Mouse (Mus musculus) cortical plate, adult 2 months (tissue): ENCODE results near the gene Ube2n. TPM values are rescaled to one million over a fixed set of nuclear protein-coding genes. Genes with fewer than 3 reads are reported as not detected.

Source experiments
- H3K27ac ChIP-seq: fragments of 200-500 bp; 2 replicates; pipeline ENCODE4 v1.5.1; 2012; ENCODE audit warnings: low read length, control low read depth, inconsistent platforms; ENCODE audit not compliant: insufficient read depth
- H3K4me1 ChIP-seq: fragments of 200-500 bp; 2 replicates; pipeline ENCODE4 v1.6.1; 2011; ENCODE audit warnings: low read length; ENCODE audit not compliant: control insufficient read depth, insufficient read depth
- H3K4me3 ChIP-seq: fragments of 200-500 bp; 2 replicates; pipeline ENCODE4 v1.5.1; 2011; ENCODE audit warnings: mild to moderate bottlenecking, low read length, control low read depth; ENCODE audit not compliant: insufficient read depth
- CTCF ChIP-seq: fragments of 200-500 bp; IDR thresholded peaks from 2 replicates; pipeline ENCODE4 v1.5.1; 2011; ENCODE audit warnings: mild to moderate bottlenecking, control low read depth, low read length; ENCODE audit not compliant: insufficient read depth; ENCODE audit errors: extremely low read depth
- POLR2A ChIP-seq: fragments of 200-500 bp; IDR thresholded peaks from 2 replicates; pipeline ENCODE4 v1.6.1; 2011; ENCODE audit warnings: mild to moderate bottlenecking, low read length, control low read depth; ENCODE audit not compliant: insufficient read depth; ENCODE audit errors: extremely low read depth
- polyA plus RNA-seq: library from polyadenylated mRNA; depleted of rRNA; stranded (reverse); fragments of >200 nt; gene quantifications from 2 replicates; pipeline ENCODE4 v1.2.3, GENCODE M21; 2012; rRNA removed

Gene Ube2n
- polyA plus RNA-seq, 1 experiment = 174 TPM

GRCm38 (mm10) chr10:95577567-95577950 is 62.6 kb downstream of the Ube2n start:
- no peak overlapping the region for H3K27ac ChIP-seq
- no peaks in the 10 kb centered on the region for H3K4me1 ChIP-seq
- no peak overlapping the region for H3K4me3 ChIP-seq
- TF ChIP-seq POLR2A (no peak), CTCF (no peak)

DNA sequence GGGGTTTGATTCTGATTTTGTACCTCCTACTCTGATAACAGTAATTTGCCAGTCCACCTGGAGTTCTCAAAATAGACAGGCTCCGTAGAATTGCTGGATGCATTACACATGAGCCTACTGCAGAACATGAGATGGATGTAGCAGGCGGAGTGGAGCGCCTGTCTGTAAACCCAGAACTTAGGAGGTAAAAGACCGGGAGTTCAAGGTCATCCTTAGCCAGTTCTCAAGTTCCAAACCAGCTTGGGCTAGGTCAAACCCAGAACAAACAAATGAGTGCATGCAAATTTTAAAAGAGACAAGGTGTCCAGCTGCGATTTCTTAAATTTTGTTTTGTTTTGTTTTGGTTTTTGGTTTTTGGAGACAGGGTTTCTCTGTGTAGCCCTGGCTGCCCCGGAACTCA is 70.6 kb downstream of the Ube2n start:
- Histone ChIP-seq H3K27ac (no peak overlapping the region), H3K4me1 (no peaks in the 10 kb centered on the region)

GRCm38 (mm10) chr10:95587509-95588220 is 72.7 kb downstream of the Ube2n start:
- TF ChIP-seq POLR2A (no peak), CTCF (no peak)
- Histone ChIP-seq H3K4me1 (no peaks in the 10 kb centered on the region), H3K27ac (no peak overlapping the region), H3K4me3 (no peak overlapping the region)

More for the DNA sequence above, 70.6 kb downstream of the Ube2n start:
- no peak overlapping the region for H3K4me3 ChIP-seq
- no peak for TF ChIP-seq POLR2A
- no peak for TF ChIP-seq CTCF

DNA sequence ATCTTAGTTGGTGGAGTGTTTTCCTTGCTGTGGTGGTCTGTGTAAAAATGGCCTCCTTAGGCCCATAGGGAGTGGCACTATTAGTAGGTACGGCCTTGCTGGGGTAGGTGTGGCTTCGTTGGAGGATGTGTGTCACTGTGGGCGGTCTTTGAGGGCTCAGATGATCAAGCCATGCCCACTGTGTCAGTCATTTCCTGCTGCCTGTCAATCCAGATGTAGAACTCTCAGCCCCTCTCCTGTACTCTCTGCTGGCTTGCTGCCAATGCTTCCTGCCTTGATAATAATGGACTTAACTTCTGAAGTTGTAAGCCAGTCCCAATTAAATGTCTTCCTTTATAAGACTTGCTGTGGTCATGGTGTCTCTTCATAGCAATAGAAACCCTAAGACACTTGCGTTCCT is 74.3 kb downstream of the Ube2n start:
- TF ChIP-seq POLR2A (no peak), CTCF (no peak)
- no peaks in the 10 kb centered on the region for H3K4me1 ChIP-seq
- no peak overlapping the region for H3K27ac ChIP-seq
- no peak overlapping the region for H3K4me3 ChIP-seq

DNA sequence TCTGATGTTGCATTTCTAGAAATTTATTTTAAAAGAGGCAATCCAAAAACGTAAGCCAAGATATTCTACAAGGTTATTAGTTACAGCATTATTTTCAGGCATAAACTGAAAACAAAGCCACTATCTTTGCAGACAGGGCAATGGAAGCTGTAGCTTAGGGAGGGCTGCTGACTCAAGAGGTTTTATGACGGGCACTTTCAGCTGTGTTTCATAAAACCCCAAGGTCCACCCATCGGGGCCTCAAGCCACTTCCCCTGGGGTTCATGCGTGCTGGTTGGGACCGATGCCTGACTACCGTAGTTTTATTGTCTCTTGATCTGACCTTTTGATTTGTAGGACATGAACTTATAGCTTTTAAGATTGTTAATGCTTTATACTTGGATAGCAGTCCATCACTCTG is 75.3 kb downstream of the Ube2n start:
- Histone ChIP-seq H3K27ac (no peak overlapping the region), H3K4me1 (no peaks in the 10 kb centered on the region)
- TF ChIP-seq POLR2A (no peak), CTCF (no peak)

GRCm38 (mm10) chr10:95591257-95591656 is 76.3 kb downstream of the Ube2n start:
- H3K27ac ChIP-seq = no peak overlapping the region
- no peak overlapping the region for H3K4me3 ChIP-seq
- TF ChIP-seq CTCF = no peak
- no peak for TF ChIP-seq POLR2A
- no peaks in the 10 kb centered on the region for H3K4me1 ChIP-seq

More for the DNA sequence above, 75.3 kb downstream of the Ube2n start:
- H3K4me3 ChIP-seq = no peak overlapping the region

- TF ChIP-seq POLR2A (no peak), CTCF (no peak)
- Histone ChIP-seq H3K4me3 (no peak overlapping the region), H3K27ac (no peak overlapping the region), H3K4me1 (no peaks in the 10 kb centered on the region)
Measured at GRCm38 (mm10) chr10:95594414-95594813, 79.5 kb downstream of the Ube2n start.

Other genes with a start within 250 kb of the Ube2n start
- gene Cradd, start 191.0 kb upstream of the Ube2n start, polyA plus RNA-seq = 7.1 and 7.4 TPM in 2 replicates
- gene Socs2, start 98.0 kb upstream of the Ube2n start, polyA plus RNA-seq = 22.8 and 23.7 TPM in 2 replicates
- 143 and 161 TPM in 2 replicates for gene Mrpl42, start 13.2 kb upstream of the Ube2n start, polyA plus RNA-seq
- gene Nudt4, start 49.0 kb downstream of the Ube2n start, polyA plus RNA-seq = 115 and 116 TPM in 2 replicates
- gene Anapc15-ps, start 158.3 kb downstream of the Ube2n start, polyA plus RNA-seq = 0.42 TPM in 1 of 2 replicates, not detected in the other